Mouse (Mus musculus): ENCODE measurements around the gene Casc3.

DNA sequence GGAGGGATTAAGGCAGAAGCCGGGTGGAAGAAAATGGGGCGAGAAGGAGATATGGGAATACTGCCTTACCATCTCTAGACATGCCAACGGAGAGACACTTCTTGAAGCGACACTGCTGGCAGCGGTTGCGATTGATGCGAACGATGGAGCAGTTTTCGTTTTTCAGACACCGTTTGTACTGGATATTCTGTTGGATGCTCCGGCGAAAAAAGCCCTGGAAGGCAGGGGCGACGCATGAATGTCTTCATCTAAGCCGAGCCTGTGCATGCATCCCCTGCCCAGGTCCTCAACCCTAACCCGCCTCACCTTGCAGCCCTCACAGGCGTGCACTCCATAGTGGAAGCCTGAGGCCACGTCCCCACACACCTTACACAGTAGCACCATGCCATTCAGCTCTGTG, 33.6 kb upstream of the Casc3 start:
- TF ChIP-seq TAL1 (IDR thresholded peaks at IDR 0.05; ENCODE audit: low read length), result no peak
- no peak for TF ChIP-seq GATA1 (IDR thresholded peaks at IDR 0.05; ENCODE audit: low read length)
